Mouse (Mus musculus) lung, adult 2 months (tissue): ENCODE measurements around the gene Caprin2.
A peak's percentile ranks its signal among the peaks of the same experiment; 100 is the strongest.

Source experiments
- CTCF ChIP-seq: fragments of 200-500 bp; IDR thresholded peaks from 2 replicates; pipeline ENCODE4 v1.5.1; 2011; ENCODE audit warnings: mild to moderate bottlenecking, low read length, control low read depth; ENCODE audit not compliant: insufficient read depth
- POLR2A ChIP-seq: fragments of 200-500 bp; IDR thresholded peaks from 2 replicates; pipeline ENCODE4 v1.6.1; 2011; ENCODE audit warnings: low read depth, mild to moderate bottlenecking, control low read depth, low read length, borderline replicate concordance; ENCODE audit errors: extremely low read depth

- TF ChIP-seq CTCF = 0 out of 2 replicates have a peak, but pooled peaks have one; percentile 4
- no peak for TF ChIP-seq POLR2A
Observed at GRCm38 (mm10) chr6:148799773-148800172, 96.3 kb downstream of the Caprin2 start.
